Mouse (Mus musculus) ovary, adult 2 months (tissue): Measurements from ENCODE around the gene 6430550D23Rik. TPM values are rescaled to one million over a fixed set of nuclear protein-coding genes. Genes with fewer than 3 reads are reported as not detected.

ENCODE experiments used
- polyA plus RNA-seq: library from polyadenylated mRNA; depleted of rRNA; stranded (reverse); fragments of >200 nt; gene quantifications from 2 replicates; pipeline ENCODE4 v1.2.3, GENCODE M21; 2012; rRNA removed

The 6430550D23Rik gene
- 1.3 and 1.9 TPM in 2 replicates for polyA plus RNA-seq

GRCm38 (mm10) chr2:156007888-156008532 is at the start of gene 6430550D23Rik, which contains the start of gene Ergic3:
Gene 6430550D23Rik, minus strand, starts transcription at chr2:156007977.
Gene Ergic3, plus strand, starts transcription at chr2:156008045.

GRCm38 (mm10) chr2:156052816-156053215 is 45.0 kb upstream of the 6430550D23Rik start, which contains the start of gene Fer1l4:
Gene Fer1l4, minus strand, starts transcription at chr2:156052947.

GRCm38 (mm10) chr2:155956134-155957059 is 51.4 kb downstream of the 6430550D23Rik start, which contains the start of gene Cep250:
Gene Cep250, plus strand, starts transcription at chr2:155956458.

GRCm38 (mm10) chr2:155945124-155945523 is 62.7 kb downstream of the 6430550D23Rik start, which contains the start of gene Gdf5:
Gene Gdf5, minus strand, starts transcription at chr2:155945367.

GRCm38 (mm10) chr2:155940681-155941080 is 67.1 kb downstream of the 6430550D23Rik start, which contains the start of gene Gm15557:
Gene Gm15557, plus strand, starts transcription at chr2:155940728.

GRCm38 (mm10) chr2:155929531-155930442 is 78.0 kb downstream of the 6430550D23Rik start, which contains the start of gene Uqcc1:
Gene Uqcc1, minus strand, starts transcription at chr2:155930310.

Other genes starting within 250 kb of the 6430550D23Rik start
- 0.24 and 0.25 TPM in 2 replicates for gene Mmp24, start 232.6 kb downstream of the 6430550D23Rik start, polyA plus RNA-seq
- gene BC029722, start 188.6 kb downstream of the 6430550D23Rik start, polyA plus RNA-seq = 73.4 and 100 TPM in 2 replicates
- gene Eif6, start 181.1 kb downstream of the 6430550D23Rik start, polyA plus RNA-seq = 144 and 153 TPM in 2 replicates
- gene Fam83c, start 173.1 kb downstream of the 6430550D23Rik start, polyA plus RNA-seq = 0.03 TPM in 1 of 2 replicates, not detected in the other
- gene Uqcc1, start 77.7 kb downstream of the 6430550D23Rik start, polyA plus RNA-seq = 16.7 and 23.2 TPM in 2 replicates
- not detected in 2 replicates for gene Gm15557, start 67.2 kb downstream of the 6430550D23Rik start, polyA plus RNA-seq
- 0.85 and 0.87 TPM in 2 replicates for gene Gdf5, start 62.6 kb downstream of the 6430550D23Rik start, polyA plus RNA-seq
- gene Cep250, start 51.5 kb downstream of the 6430550D23Rik start, polyA plus RNA-seq = 12.7 and 14.5 TPM in 2 replicates
- 340 and 531 TPM in 2 replicates for gene Ergic3, start 68 bp upstream of the 6430550D23Rik start, polyA plus RNA-seq
- 0.69 and 2.6 TPM in 2 replicates for gene Fer1l4, start 45.0 kb upstream of the 6430550D23Rik start, polyA plus RNA-seq
- 3.5 and 4.3 TPM in 2 replicates for gene Spag4, start 57.2 kb upstream of the 6430550D23Rik start, polyA plus RNA-seq
- gene Cpne1, start 104.0 kb upstream of the 6430550D23Rik start, polyA plus RNA-seq = 100 and 120 TPM in 2 replicates
- gene Rbm12, start 104.0 kb upstream of the 6430550D23Rik start, polyA plus RNA-seq = 7.3 and 30.1 TPM in 2 replicates
- 0.69 and 1.3 TPM in 2 replicates for gene Gm28036, start 119.1 kb upstream of the 6430550D23Rik start, polyA plus RNA-seq
- 334 and 385 TPM in 2 replicates for gene Romo1, start 136.1 kb upstream of the 6430550D23Rik start, polyA plus RNA-seq
- 77.6 and 79.5 TPM in 2 replicates for gene Nfs1, start 136.2 kb upstream of the 6430550D23Rik start, polyA plus RNA-seq
- 64.9 and 70.8 TPM in 2 replicates for gene Rbm39, start 172.3 kb upstream of the 6430550D23Rik start, polyA plus RNA-seq
- 29.2 and 32.2 TPM in 2 replicates for gene Phf20, start 188.5 kb upstream of the 6430550D23Rik start, polyA plus RNA-seq